Mouse (Mus musculus): Measurements from ENCODE around the gene S100a14. TPM values are rescaled to one million over a fixed set of nuclear protein-coding genes. Genes with fewer than 3 reads are reported as not detected.
A peak's percentile ranks its signal among the peaks of the same experiment; 100 is the strongest.

S100a14 gene
- not detected in 2 replicates for polyA plus RNA-seq (2014; fragmentation: Nextera tagmentation; extraction: Ambion mirVana)

- Histone ChIP-seq H3K36me3 (replicated peaks; ENCODE audit: control insufficient read depth, insufficient read depth) (no peaks in the 10 kb centered on the region), H3K4me3 (replicated peaks; ENCODE audit: low read length) (no peak within 1 kb of the TSS), H3K27me3 (ENCODE audit: control insufficient read depth, insufficient read depth, low read length) (no peaks in the 10 kb centered on the region), H3K9me3 (ENCODE audit: control insufficient read depth, low read length) (peaks cover 3% of the 10 kb centered on the region; the same call in 1 of the 2 replicates), H3K27ac (no peak within 1 kb of the TSS), H3K9ac (no peak within 1 kb of the TSS), H3K4me2 (replicated peaks) (no peak within 1 kb of the TSS), H3K4me1 (replicated peaks; ENCODE audit: control insufficient read depth, insufficient read depth, low read length) (no peaks in the 10 kb centered on the region)
- no peak for DNase-seq (ENCODE audit: low spot score)
- ATAC-seq (ENCODE audit: low FRiP score) = no peak
- 81% methylated on average over 5 of the region's 5 CpGs for WGBS
Observed at GRCm38 (mm10) chr3:90526580-90526979, at the start of gene S100a14. TSS of gene S100a14 (plus strand) at chr3:90526856.

- 82% methylated on average over 5 of the region's 5 CpGs for WGBS
- no peak overlapping the region for H3K4me3 ChIP-seq (replicated peaks; ENCODE audit: low read length)
Observed at GRCm38 (mm10) chr3:90486998-90487397, 39.7 kb upstream of the S100a14 start.

GRCm38 (mm10) chr3:90488576-90488975, 38.1 kb upstream of the S100a14 start:
- no peak overlapping the region for H3K27ac ChIP-seq
- H3K4me2 ChIP-seq (replicated peaks) = no peak overlapping the region
- peaks cover 62% of the 10 kb centered on the region for H3K36me3 ChIP-seq (replicated peaks; ENCODE audit: control insufficient read depth, insufficient read depth)
- ATAC-seq (ENCODE audit: low FRiP score) = no peak
- 94% methylated on average over 6 of the region's 6 CpGs for WGBS
- no peaks in the 10 kb centered on the region for H3K9me3 ChIP-seq (ENCODE audit: control insufficient read depth, low read length)
- H3K4me3 ChIP-seq (replicated peaks; ENCODE audit: low read length) = no peak overlapping the region
- H3K27me3 ChIP-seq (ENCODE audit: control insufficient read depth, insufficient read depth, low read length) = no peaks in the 10 kb centered on the region
- H3K9ac ChIP-seq = no peak overlapping the region
- peaks cover 8% of the 10 kb centered on the region for H3K4me1 ChIP-seq (replicated peaks; ENCODE audit: control insufficient read depth, insufficient read depth, low read length)
- no peak for DNase-seq (ENCODE audit: low spot score)

More at GRCm38 (mm10) chr3:90486998-90487397, 39.7 kb upstream of the S100a14 start:
- Histone ChIP-seq H3K4me1 (replicated peaks; ENCODE audit: control insufficient read depth, insufficient read depth, low read length) (peaks cover 8% of the 10 kb centered on the region), H3K27me3 (ENCODE audit: control insufficient read depth, insufficient read depth, low read length) (no peaks in the 10 kb centered on the region), H3K36me3 (replicated peaks; ENCODE audit: control insufficient read depth, insufficient read depth) (peaks cover 78% of the 10 kb centered on the region), H3K9ac (no peak overlapping the region), H3K27ac (no peak overlapping the region), H3K9me3 (ENCODE audit: control insufficient read depth, low read length) (no peaks in the 10 kb centered on the region), H3K4me2 (replicated peaks) (no peak overlapping the region)
- ATAC-seq (ENCODE audit: low FRiP score) (no peak), DNase-seq (ENCODE audit: low spot score) (no peak)

GRCm38 (mm10) chr3:90490696-90491256, 35.9 kb upstream of the S100a14 start, which contains the start of gene Snapin:
TSS of gene Snapin (minus strand) at chr3:90491033.
- WGBS = under 1% methylated on average over 37 of the region's 37 CpGs
- peaks cover 8% of the 10 kb centered on the region for H3K4me1 ChIP-seq (replicated peaks; ENCODE audit: control insufficient read depth, insufficient read depth, low read length)
- H3K9me3 ChIP-seq (ENCODE audit: control insufficient read depth, low read length) = no peaks in the 10 kb centered on the region
- H3K27ac ChIP-seq = peak within 1 kb of the TSS; percentile 38; the same call in 1 of the 2 replicates
- H3K4me2 ChIP-seq (replicated peaks) = peak within 1 kb of the TSS; percentile 80
- DNase-seq (ENCODE audit: low spot score) (peak; percentile 91), ATAC-seq (ENCODE audit: low FRiP score) (peak; percentile 98)
- H3K36me3 ChIP-seq (replicated peaks; ENCODE audit: control insufficient read depth, insufficient read depth) = peaks cover 45% of the 10 kb centered on the region
- H3K27me3 ChIP-seq (ENCODE audit: control insufficient read depth, insufficient read depth, low read length) = no peaks in the 10 kb centered on the region
- H3K9ac ChIP-seq = peak within 1 kb of the TSS; percentile 72
- peak within 1 kb of the TSS; percentile 67 for H3K4me3 ChIP-seq (replicated peaks; ENCODE audit: low read length)

- Histone ChIP-seq H3K4me2 (replicated peaks) (no peak overlapping the region), H3K27me3 (ENCODE audit: control insufficient read depth, insufficient read depth, low read length) (no peaks in the 10 kb centered on the region), H3K9me3 (ENCODE audit: control insufficient read depth, low read length) (no peaks in the 10 kb centered on the region), H3K9ac (no peak overlapping the region), H3K27ac (no peak overlapping the region), H3K4me1 (replicated peaks; ENCODE audit: control insufficient read depth, insufficient read depth, low read length) (peaks cover 8% of the 10 kb centered on the region), H3K4me3 (replicated peaks; ENCODE audit: low read length) (no peak overlapping the region), H3K36me3 (replicated peaks; ENCODE audit: control insufficient read depth, insufficient read depth) (peaks cover 44% of the 10 kb centered on the region)
- WGBS = 33% methylated on average over 2 of the region's 2 CpGs
- no peak for DNase-seq (ENCODE audit: low spot score)
- no peak for ATAC-seq (ENCODE audit: low FRiP score)
Observed at GRCm38 (mm10) chr3:90491350-90491749, 35.3 kb upstream of the S100a14 start.

- H3K4me1 ChIP-seq (replicated peaks; ENCODE audit: control insufficient read depth, insufficient read depth, low read length) = peaks cover 8% of the 10 kb centered on the region
- WGBS = 67% methylated on average over 4 of the region's 4 CpGs
- H3K36me3 ChIP-seq (replicated peaks; ENCODE audit: control insufficient read depth, insufficient read depth) = peaks cover 44% of the 10 kb centered on the region
- no peak overlapping the region for H3K4me2 ChIP-seq (replicated peaks)
- no peak overlapping the region for H3K4me3 ChIP-seq (replicated peaks; ENCODE audit: low read length)
- no peaks in the 10 kb centered on the region for H3K9me3 ChIP-seq (ENCODE audit: control insufficient read depth, low read length)
- no peak for ATAC-seq (ENCODE audit: low FRiP score)
- no peak overlapping the region for H3K27ac ChIP-seq
- DNase-seq (ENCODE audit: low spot score) = no peak
- H3K27me3 ChIP-seq (ENCODE audit: control insufficient read depth, insufficient read depth, low read length) = no peaks in the 10 kb centered on the region
- no peak overlapping the region for H3K9ac ChIP-seq
Observed at GRCm38 (mm10) chr3:90493831-90494540, 32.7 kb upstream of the S100a14 start.

- Histone ChIP-seq H3K9ac (no peak overlapping the region), H3K27me3 (ENCODE audit: control insufficient read depth, insufficient read depth, low read length) (no peaks in the 10 kb centered on the region), H3K36me3 (replicated peaks; ENCODE audit: control insufficient read depth, insufficient read depth) (peaks cover 54% of the 10 kb centered on the region), H3K4me2 (replicated peaks) (no peak overlapping the region), H3K27ac (no peak overlapping the region), H3K9me3 (ENCODE audit: control insufficient read depth, low read length) (no peaks in the 10 kb centered on the region), H3K4me3 (replicated peaks; ENCODE audit: low read length) (no peak overlapping the region), H3K4me1 (replicated peaks; ENCODE audit: control insufficient read depth, insufficient read depth, low read length) (no peaks in the 10 kb centered on the region)
- ATAC-seq (ENCODE audit: low FRiP score) = no peak
- WGBS = 93% methylated on average over 7 of the region's 7 CpGs
- DNase-seq (ENCODE audit: low spot score) = no peak
Observed at GRCm38 (mm10) chr3:90495850-90496525, 30.7 kb upstream of the S100a14 start.

- H3K9ac ChIP-seq = no peak overlapping the region
- no peaks in the 10 kb centered on the region for H3K27me3 ChIP-seq (ENCODE audit: control insufficient read depth, insufficient read depth, low read length)
- peaks cover 70% of the 10 kb centered on the region for H3K36me3 ChIP-seq (replicated peaks; ENCODE audit: control insufficient read depth, insufficient read depth)
- no peaks in the 10 kb centered on the region for H3K4me1 ChIP-seq (replicated peaks; ENCODE audit: control insufficient read depth, insufficient read depth, low read length)
- no peak overlapping the region for H3K4me3 ChIP-seq (replicated peaks; ENCODE audit: low read length)
- no peaks in the 10 kb centered on the region for H3K9me3 ChIP-seq (ENCODE audit: control insufficient read depth, low read length)
- no peak overlapping the region for H3K4me2 ChIP-seq (replicated peaks)
- ATAC-seq (ENCODE audit: low FRiP score) (no peak), DNase-seq (ENCODE audit: low spot score) (peak; percentile 21)
- no peak overlapping the region for H3K27ac ChIP-seq
Observed at GRCm38 (mm10) chr3:90497597-90497996, 29.1 kb upstream of the S100a14 start.

GRCm38 (mm10) chr3:90503444-90503843, 23.2 kb upstream of the S100a14 start:
- H3K4me1 ChIP-seq (replicated peaks; ENCODE audit: control insufficient read depth, insufficient read depth, low read length) = peaks cover 21% of the 10 kb centered on the region
- 86% methylated on average over 4 of the region's 4 CpGs for WGBS
- H3K4me2 ChIP-seq (replicated peaks) = no peak overlapping the region
- H3K9me3 ChIP-seq (ENCODE audit: control insufficient read depth, low read length) = no peaks in the 10 kb centered on the region
- no peak overlapping the region for H3K9ac ChIP-seq
- ATAC-seq (ENCODE audit: low FRiP score) = no peak
- H3K27me3 ChIP-seq (ENCODE audit: control insufficient read depth, insufficient read depth, low read length) = no peaks in the 10 kb centered on the region
- H3K4me3 ChIP-seq (replicated peaks; ENCODE audit: low read length) = no peak overlapping the region
- DNase-seq (ENCODE audit: low spot score) = no peak
- no peak overlapping the region for H3K27ac ChIP-seq
- H3K36me3 ChIP-seq (replicated peaks; ENCODE audit: control insufficient read depth, insufficient read depth) = peaks cover 91% of the 10 kb centered on the region
